Mouse (Mus musculus): Measurements from ENCODE around the gene Mfge8.

The Mfge8 gene

DNA sequence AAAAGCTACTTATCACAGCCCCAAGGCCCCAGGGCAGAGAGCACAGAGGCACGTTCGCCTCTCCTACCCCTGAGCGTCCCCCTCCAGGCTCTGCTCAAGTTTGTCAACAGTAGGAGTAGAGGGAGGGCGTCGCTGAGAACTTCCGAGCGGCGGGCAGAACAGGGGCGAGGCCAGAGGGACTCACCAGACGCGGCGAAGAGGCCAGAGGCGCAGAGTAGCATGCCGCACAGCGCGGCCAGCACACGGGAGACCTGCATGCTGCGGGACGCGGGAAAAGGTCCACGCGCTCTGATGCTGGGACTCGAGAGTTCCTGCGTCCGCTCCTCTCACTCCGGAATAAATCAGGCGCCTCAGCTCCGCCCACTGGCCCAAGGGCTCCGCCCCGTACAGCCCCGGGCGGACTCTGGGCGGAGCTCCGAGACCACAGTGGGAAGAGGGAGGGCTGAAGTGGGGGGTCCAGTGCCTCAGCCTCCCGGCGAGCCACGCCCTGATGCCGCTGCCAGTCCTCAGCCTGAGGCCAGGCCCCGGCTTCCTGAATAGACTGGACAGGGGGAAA, at the start of gene Mfge8:
Gene Mfge8 (minus strand): TSS at position 350 of the 556 bp plus-strand sequence.
- peak; percentile 68 for DNase-seq (ENCODE audit: low read depth)

DNA sequence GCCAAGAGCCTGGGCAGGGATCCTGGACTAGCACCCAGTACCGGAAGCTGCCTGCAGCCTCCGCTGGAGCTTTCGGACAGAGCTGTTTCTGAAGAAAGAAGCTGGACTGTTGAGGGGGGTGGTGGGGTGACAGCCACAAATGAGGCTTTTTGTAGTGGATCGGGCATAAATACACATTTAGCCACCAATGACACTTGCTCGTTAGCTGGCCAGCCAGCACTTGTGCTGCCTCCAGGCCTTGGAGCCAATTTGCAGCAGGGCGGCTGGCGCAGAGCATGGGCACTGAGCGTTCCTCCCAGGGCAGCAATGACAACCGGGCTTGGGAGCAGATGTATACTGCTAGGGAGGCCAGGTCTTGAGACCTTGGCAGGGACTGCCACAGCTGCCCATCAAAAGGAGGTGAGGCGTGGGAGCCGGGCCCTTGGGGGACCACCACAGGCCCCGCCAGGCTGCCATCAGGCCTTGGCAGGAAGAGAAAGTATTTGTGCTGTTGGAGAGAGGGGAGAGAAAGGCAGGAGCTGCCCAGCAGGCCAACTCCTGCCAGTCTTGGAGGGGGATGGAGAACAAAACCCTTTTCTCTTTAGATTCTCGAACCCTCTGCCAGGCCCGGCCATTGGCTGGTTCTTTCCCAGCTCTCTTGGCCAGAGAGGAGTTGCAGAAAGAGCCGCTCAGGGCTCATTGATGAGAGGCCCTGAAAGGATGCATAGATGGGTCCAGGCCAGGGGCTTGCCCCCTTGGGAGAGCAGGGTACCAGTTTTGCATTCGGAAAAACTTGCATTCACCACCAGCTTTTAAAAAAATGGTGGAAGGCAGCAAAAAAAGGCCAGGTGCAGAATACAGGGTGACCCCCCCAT, 45.9 kb upstream of the Mfge8 start:
- no peak for DNase-seq (ENCODE audit: low read depth)

DNA sequence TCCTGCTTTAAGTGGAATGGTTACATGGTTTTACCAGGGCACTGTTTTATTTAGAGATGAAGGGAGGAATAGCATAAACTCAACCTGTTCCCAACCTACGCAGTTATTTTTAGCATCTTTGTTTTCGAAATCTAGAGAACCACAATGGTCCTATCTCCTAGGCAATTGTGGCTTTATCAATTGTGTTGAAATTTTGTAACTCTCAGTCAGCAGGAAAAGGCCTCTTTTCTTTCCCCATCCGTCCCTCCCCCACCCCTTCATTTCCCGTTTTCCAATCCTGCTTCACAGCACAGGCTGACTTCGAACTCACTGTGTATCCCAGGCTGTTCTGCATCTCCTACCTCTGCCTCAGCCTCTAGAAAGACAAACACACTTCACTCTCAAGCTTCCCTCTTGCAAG, 45.1 kb upstream of the Mfge8 start:
- no peak for DNase-seq (ENCODE audit: low read depth)

DNA sequence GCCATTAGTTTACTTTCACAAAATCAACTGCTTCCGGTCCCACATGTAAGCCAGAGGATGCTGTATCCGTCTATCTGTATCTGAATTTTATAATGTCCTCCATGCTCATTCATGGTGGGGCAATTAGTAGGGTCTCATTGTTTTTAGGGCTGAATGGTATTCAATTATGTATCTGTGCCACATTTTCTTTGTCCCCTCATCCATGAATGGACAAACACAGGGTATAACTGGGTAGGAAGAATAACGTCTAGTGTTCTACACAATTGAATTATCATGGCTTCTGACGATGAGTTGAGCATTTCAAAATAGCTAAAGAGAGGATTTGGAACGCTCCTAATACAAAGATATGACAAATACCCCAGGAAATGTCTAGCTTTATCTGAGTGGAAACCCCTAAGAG, 42.6 kb upstream of the Mfge8 start:
- no peak for DNase-seq (ENCODE audit: low read depth)

DNA sequence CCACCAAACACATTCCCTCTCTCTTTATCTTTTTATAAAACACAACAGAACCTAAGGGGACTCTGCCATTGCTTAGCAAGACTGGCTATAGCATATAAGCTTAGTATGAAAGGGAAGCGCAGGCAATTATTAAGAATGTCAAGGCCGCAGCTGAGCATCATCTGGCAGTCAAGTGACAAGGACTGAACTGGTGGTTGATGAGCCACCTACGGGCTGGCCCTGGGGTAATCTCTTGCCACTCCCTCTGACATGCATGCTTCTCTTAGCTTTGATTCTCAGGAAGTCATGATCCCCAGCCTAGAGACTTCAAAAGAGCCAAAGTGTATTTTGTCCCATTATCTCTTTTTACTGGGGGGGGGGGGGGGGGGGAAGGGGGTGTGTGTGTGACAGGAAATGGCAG, 41.7 kb upstream of the Mfge8 start:
- DNase-seq (ENCODE audit: low read depth) = peak; percentile 79

DNA sequence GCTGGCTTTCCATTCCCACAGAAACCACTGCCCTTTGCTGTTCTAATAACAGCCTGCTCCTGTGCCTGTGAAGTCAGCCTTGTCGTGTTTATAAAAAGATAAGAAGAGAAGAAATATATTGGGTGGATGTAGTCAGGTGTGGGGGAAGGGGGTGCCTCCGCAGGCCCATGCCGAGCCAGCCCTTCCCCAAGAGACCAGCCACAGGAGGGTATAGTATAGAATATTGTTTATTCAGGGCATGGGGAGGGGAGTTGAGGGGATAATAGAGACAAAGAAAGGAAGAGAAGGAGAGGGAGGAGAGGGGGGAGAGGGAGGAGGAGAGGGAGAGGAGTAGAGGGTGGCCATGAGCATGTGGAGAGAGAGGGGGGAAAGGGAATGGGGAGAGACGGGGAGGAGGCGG, 40.4 kb upstream of the Mfge8 start:
- DNase-seq (ENCODE audit: low read depth) = no peak

DNA sequence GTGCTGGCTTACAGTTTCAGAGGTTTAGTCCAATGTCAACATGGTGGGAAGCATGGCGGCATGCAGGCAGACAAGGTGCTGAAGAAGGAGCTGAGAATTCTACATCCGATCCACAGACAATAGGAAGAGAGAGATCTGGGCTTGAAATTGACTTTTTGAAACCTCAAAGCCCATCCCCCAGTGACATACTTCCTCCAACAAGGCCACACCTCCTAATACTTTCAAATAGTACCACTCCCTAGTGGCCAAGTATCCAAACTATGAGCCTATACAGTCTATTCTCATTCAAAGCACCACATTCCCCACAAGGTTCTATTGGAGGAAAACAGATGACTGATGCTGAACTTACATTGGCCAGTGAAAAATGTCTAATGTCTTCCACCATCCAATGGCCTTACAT, 38.7 kb upstream of the Mfge8 start:
- DNase-seq (ENCODE audit: low read depth) = no peak

DNA sequence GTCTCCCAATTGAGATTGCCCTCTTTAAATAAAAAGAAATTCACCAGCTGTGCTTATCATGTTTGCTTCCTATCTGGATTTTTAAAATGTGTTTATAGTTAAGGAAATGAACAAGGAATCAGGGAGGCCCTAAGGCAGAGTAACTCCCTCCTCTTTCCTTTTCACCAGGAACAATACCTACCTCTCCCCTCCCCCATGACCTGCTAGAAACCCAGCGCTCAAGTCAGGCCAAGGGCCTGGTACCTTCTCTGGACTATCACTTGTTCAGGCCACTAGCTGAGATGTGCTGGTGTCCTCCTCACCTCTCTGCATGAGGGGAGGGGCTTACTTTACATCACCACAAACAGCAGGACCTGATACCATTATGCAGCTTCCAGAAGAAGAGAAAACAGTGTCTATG, 34.6 kb upstream of the Mfge8 start:
- DNase-seq (ENCODE audit: low read depth) = no peak

DNA sequence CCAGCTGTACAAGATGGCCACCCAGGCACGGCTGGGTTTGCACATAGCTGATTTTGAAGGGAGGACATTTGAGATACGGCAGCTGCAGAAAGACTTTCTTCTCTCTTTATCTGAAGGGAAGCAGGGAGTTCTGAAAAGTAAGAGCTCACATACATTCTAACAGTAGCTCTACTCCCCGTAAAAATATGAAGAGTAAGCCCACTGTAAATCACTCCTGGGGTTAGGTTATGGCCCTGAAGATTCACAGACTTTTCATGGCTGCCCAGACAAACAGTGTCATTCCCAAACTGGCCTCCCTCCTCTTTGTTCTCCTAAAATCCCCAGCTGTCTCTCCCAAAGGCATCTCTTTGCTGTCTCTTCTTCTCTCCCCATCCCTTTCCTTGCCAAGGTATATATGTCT, 24.9 kb upstream of the Mfge8 start:
- no peak for DNase-seq (ENCODE audit: low read depth)

DNA sequence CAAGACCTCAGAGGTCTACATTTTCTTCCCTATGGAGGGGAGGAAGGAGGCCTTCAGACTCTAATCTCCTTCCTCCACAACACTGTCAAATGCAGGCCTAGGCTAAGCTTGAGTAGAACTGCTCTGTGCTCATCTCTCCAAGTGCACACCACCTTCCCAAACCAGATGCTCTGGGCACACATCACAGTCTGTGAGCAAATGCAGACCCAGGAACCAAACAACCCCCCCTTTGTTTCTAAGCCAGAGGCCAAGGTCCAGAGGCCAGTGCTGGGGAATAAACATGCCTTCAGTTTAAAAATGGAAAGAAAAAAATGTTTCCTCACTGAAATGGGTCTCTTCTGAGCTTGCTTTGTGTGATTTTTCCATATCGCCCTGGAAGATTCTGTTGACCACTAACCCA, 22.9 kb upstream of the Mfge8 start:
- no peak for DNase-seq (ENCODE audit: low read depth)

DNA sequence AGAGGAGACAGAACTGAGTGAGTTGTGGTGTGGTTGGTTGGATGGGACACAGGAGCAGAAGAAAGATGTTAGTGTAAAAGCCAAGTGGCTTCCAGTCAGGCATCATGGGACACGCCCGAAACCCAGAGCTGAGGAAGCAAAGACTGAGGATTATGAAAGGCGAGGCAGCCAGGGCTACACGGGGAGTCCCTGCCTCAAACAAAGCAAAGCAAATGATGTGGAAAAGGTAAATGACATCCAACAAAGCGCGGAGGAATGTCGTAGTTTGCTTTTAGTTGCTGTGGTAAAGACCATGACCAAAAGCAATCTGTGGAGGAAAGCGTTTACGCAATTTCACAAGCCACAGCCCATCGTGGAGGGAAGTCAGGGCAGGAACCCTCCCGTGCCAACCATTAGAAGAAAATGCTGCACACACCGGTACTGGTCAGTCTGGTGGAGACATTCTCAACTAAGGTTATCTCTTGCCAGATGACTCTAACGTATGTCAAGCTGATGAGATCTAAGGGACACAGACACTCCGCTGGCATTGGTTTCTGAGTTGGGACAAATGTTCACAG, 18.2 kb upstream of the Mfge8 start:
- no peak for DNase-seq (ENCODE audit: low read depth)

DNA sequence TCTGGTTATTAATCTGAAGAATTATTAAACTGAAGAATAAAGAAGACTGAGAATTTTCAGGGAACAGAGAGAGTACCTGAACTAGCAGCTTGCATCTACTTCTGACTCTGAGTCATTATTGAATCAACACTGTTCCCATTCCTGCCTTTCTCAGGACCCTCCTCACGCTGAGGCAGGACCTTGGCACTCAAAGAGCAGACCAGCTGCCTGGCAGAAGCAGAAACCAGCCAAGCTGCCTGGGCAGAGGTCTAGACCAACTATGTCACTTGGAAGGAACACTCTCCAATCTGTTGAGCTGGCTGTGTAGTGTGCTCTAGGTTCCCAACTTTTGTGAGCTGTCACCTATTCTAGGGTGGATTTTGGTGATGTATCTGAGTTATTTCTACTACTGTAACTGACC, 10.5 kb upstream of the Mfge8 start:
- no peak for DNase-seq (ENCODE audit: low read depth)

DNA sequence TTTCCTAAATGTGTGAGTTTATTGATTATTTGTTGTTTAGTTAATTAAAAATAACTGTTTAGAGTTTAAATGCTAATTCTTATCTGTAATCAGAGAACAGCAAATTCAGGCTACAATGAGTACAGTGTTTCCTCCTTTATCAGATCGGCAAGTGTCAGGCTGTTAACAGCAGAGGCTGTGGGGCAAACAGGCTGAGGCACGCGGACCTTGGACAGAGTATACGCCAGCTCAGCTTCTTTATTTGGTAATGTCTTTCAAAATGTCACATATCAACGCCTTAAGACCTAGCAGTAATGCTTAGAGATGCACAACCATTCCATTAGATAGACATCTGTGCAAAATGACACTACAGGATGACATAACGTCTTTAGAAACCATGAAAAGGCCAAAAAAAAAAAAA, 662 bp upstream of the Mfge8 start:
- DNase-seq (ENCODE audit: low read depth) = no peak

DNA sequence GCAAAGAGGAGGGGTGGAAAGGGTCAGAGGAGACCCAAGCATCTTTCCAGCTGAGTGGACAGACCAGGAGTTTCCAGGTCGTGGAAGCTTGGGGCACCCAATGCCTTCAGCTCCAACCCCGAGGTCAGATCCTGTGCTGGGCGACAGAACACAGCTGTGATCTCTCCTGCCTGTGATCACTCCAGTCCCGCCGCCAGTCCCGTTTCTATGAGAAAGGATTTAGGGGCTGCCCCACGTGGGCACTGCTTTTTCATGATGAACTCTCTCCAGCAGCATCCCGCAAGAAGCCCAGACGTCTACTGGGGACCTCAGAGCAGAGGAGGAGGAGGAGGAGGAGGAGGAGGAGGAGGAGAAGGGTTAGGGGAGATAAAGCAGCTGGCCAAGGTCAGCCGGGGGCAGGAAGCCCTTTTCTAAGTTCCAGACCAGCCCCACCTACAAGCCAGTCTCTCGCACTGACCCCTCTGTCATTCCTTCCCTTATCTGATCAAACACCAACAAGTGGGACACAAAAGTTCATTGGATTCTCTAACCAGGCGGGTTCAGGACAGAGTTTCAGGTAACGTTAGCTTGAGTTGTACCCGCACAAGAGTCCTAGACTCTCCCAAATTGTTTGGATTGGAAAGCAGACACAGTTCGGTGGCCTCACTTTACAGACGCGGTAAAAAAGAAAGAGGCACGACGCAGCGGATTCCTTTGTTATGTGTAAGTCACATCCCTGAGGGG, 768 bp downstream of the Mfge8 start:
- DNase-seq (ENCODE audit: low read depth) = no peak

DNA sequence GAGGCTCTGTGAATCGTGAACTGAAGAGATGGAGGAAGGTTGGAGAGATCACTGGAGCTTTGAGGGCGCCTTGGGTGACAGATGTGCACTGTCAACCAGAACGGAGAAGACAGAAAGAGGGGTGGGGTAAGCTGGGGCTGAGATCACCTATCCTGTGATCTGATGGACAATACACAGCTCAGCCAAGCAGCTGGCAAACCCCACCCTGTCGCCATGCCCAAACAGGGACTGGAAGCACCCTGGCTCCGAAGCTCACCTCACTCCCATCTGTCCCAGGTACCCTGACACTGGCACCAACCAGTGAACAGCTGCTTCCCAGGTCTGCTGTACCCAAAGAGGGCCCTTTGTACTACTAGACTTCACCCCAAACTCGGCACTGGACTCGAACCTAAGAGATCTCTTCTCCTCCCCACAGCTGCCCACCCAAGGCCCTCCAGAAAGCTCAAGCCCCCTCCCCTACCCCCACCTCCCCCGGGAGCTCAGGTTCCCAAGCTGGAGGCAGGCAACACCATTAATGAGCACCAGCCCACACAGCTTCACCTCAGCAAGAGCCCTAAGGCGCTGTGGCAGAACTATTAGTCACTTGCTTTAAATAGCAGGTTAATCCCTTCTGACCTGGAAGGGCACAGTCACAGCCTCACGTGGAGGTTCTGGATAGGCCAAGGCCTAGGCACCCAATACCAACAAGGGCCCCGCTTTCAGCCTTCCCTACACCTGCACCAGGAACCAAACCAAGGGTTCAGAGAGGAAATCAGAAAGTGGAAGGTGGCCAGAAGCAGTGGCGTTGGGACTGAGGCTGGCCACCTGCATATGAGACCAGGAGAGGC, 1.6 kb downstream of the Mfge8 start:
- no peak for DNase-seq (ENCODE audit: low read depth)

DNA sequence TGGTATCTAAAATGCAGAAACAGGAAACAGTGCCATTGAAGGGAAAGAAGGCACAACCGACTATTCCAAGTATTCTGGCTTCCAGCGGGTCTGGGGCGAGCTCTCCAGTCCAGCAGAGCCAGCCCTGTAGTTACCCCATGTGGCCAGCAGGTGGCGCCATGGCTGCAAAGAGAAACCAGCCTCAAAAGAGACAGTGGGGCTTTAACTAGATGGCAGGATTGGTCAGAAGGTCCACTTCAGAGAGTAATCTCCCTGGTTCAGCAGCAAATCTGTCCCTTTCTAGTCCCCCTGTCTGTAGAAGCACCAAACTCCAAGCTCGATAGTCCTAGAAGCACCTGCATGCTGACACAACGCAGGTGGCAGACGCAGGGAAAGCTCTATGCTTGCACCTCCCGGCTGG, 8.0 kb downstream of the Mfge8 start:
- DNase-seq (ENCODE audit: low read depth) = peak; percentile 74

DNA sequence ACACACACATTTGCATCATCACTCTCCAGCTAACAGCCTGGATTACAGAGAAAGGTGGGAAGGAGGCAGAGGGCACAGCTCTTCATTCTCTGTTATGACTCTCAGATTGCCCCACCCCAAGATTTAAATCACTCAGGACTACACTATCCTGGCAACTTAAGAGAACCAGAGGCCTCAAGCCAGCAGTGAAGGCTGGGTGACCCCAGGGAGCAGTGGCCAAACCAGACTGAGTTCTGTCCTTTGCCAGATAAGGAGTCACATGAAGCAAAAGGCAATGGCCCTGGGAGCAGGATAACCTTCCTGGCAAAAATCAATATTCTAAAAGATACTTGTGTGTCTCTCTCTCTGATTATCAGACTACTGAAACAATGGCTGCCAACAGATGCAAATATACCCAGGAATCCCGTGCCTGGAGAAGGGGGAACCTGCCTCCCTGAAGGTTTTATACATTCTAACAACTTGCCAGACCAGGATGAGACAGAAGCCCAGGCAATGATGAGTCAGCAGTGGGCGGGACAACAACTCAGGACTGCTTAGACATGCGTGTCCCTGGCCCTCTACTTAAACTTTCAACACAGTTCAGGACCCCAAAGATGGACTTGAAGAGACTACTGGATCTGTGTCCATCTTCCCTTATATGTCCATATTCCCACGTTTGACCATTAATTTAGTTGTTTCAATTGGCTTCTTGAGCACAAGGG, 8.8 kb downstream of the Mfge8 start:
- DNase-seq (ENCODE audit: low read depth) = no peak

DNA sequence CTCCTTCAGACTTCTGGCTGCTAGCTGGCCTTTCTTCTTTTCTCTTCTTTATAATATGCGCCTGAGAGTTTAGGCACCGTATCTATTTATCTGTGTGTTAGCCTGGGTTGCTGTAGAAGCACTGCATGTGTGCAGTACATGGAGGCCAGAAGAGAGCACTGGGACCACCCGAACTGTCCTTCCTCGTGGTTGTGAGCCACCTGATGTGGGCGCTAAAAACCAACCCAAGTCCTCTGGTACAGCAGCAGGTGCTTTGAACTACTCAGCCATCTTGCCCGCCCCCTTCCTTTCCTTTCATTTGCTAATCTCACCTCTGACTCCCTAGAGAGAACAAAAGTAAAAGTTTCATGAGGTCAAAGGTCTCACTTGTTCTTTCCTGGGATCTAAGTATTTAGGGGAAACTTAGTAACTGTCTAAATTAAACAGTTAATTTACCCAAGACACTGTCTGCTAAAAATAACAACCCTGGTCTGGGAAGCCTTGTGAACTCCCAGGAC, 9.5 kb downstream of the Mfge8 start:
- DNase-seq (ENCODE audit: low read depth) = peak; percentile 21

DNA sequence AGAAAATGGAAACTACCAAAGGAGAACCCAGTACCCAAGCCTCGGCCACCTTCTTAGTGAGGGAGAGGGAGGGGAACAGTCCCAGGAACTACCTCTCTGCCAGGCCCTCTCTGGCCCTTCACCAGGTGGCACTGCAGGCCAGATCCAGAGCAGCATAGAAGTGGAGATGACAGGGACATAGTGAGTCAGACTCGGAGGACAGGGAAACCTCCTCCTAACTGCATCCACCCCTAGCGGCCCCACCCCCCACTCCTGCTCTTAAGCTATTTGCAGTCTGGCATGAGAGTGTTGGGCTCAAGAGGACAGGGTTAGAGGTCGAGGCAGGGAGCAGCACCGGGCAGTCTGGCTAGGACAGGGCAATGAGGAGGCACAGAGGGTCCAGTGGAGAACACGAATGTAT, 15.5 kb downstream of the Mfge8 start:
- DNase-seq (ENCODE audit: low read depth) = no peak

DNA sequence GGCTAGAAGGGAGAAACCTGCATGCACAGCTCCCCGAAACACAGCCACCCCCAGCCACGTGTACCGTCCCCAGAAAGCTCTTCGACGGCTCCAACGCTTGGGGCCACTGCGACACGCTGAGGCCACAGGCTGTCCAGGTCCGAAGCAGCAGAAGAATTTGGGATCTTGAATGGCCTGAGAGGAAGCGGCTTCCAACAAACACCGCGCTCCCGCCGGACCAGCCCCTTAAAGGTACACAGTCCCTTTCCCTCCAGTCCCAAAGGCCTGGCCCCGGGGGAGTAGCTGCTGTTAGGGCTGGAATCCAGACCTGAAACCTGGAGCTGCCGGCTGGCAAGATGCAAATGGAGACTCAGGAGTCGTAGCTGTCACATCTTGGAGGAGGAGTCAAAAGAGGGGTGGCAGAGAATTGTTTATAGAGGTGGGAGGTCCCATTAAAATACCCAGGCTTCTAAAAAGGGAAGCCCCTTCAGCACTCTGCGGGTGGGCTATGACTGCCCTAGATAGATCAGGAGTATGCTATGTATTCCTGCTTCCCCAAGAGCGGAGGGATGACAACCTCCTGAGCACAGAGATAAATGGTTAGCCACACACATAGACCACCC, 17.9 kb downstream of the Mfge8 start, which contains the start of gene Hapln3:
Gene Hapln3 (minus strand): TSS at position 176 of the 602 bp plus-strand sequence.
- no peak for DNase-seq (ENCODE audit: low read depth)

DNA sequence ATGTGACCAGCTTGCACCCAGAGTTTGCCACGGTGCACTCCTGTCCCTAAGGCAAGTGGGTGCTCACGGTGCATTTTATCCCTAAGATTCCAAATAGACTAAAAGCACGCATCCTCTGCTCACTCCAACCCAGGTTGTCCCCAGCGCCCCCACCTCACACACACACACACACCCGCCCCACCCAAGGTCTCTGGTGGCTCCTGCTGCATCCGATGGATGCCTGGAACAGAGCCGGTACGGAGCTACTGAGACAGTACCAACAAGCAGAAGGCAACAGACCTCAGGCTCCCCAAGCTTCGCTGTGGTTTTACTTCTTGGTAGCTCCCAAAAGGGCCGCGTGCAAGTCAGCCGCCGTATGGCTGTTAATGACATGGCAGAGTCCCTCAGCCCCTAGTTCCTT, 18.5 kb downstream of the Mfge8 start:
- no peak for DNase-seq (ENCODE audit: low read depth)
